Mouse (Mus musculus) MEL (cell line): ENCODE measurements around the gene Mospd3. TPM values are rescaled to one million over a fixed set of nuclear protein-coding genes. Genes with fewer than 3 reads are reported as not detected.

Experiments used
- DNase-seq: peaks from one replicate; pipeline ENCODE4 v3.0.0; 2011; ENCODE audit warnings: low read depth, low spot score
- H3K27ac ChIP-seq: 2 replicates; pipeline ENCODE4 v1.5.1; 2012; ENCODE audit warnings: low read depth, mild to moderate bottlenecking, control low read depth, low read length, moderate library complexity; ENCODE audit not compliant: control insufficient read depth
- H3K27me3 ChIP-seq, 2 experiments: fragments of 150-350 bp in 1 of 2; sonication (generic) in 1 of 2; 2 replicates each; pipeline ENCODE4 v1.6.1; 2012; ENCODE audit warnings: low read length in 2 of 2, mild to moderate bottlenecking in 2 of 2, improper control_type of control experiment in 1 of 2, moderate library complexity in 1 of 2; ENCODE audit not compliant: insufficient read depth in 2 of 2, control insufficient read depth in 1 of 2
- H3K36me3 ChIP-seq, 2 experiments: 2 replicates each; pipeline ENCODE4 v1.6.1; 2012 to 2014; ENCODE audit warnings: low read length in 2 of 2, improper control_type of control experiment in 1 of 2, inconsistent platforms in 1 of 2, mild to moderate bottlenecking in 1 of 2; ENCODE audit not compliant: insufficient read depth in 2 of 2, control insufficient read depth in 1 of 2
- H3K4me1 ChIP-seq, 2 experiments: fragments of 150-350 bp in 1 of 2; sonication (generic) in 1 of 2; 2 replicates each; pipeline ENCODE4 v1.6.1; 2012; ENCODE audit warnings: low read length in 2 of 2, improper control_type of control experiment in 1 of 2, mild to moderate bottlenecking in 1 of 2; ENCODE audit not compliant: insufficient read depth in 2 of 2, control insufficient read depth in 1 of 2
- H3K4me3 ChIP-seq, 2 experiments: fragments of 150-350 bp in 1 of 2; sonication (generic) in 1 of 2; 2 replicates each; pipeline ENCODE4 v1.5.1; 2012; ENCODE audit warnings: low read depth in 2 of 2, low read length in 2 of 2, mild to moderate bottlenecking in 2 of 2, moderate library complexity in 2 of 2, control low read depth in 1 of 2, improper control_type of control experiment in 1 of 2; ENCODE audit not compliant: control insufficient read depth in 1 of 2, insufficient read depth in 1 of 2
- H3K79me2 ChIP-seq: 2 replicates; pipeline ENCODE4 v1.6.1; 2012; ENCODE audit warnings: mild to moderate bottlenecking, low read length, moderate library complexity; ENCODE audit not compliant: control insufficient read depth, poor library complexity, insufficient read depth
- H3K9ac ChIP-seq: 2 replicates; pipeline ENCODE4 v1.6.1; 2012; ENCODE audit warnings: low read depth, mild to moderate bottlenecking, control low read depth, low read length, moderate library complexity; ENCODE audit not compliant: control insufficient read depth, poor library complexity, severe bottlenecking
- H3K9me3 ChIP-seq: fragments of 150-350 bp; sonication (generic); replicated peaks from 2 replicates; pipeline ENCODE4 v1.6.1; 2012; ENCODE audit warnings: mild to moderate bottlenecking, low read length, improper control_type of control experiment, moderate library complexity; ENCODE audit not compliant: insufficient read depth
- CHD1 ChIP-seq: IDR thresholded peaks from 2 replicates; pipeline ENCODE4 v1.6.1; 2012; ENCODE audit warnings: low read depth, mild to moderate bottlenecking, inconsistent platforms, low read length, improper control_type of control experiment
- CHD2 ChIP-seq: IDR thresholded peaks from 2 replicates; pipeline ENCODE4 v1.6.1; 2011; ENCODE audit warnings: low read length, improper control_type of control experiment
- E2F4 ChIP-seq: IDR thresholded peaks from 2 replicates; pipeline ENCODE4 v1.6.1; 2011; ENCODE audit warnings: low read depth, low read length, improper control_type of control experiment, borderline replicate concordance
- ELF1 ChIP-seq: IDR thresholded peaks from 2 replicates; pipeline ENCODE4 v1.6.1; 2014; ENCODE audit warnings: low read depth, mild to moderate bottlenecking, inconsistent platforms, low read length, improper control_type of control experiment, moderate library complexity
- EP300 ChIP-seq, 2 experiments: IDR thresholded peaks; 2 replicates each; pipeline ENCODE4 v1.6.1; 2011; ENCODE audit warnings: improper control_type of control experiment in 2 of 2, low read length in 2 of 2, low read depth in 1 of 2, mild to moderate bottlenecking in 1 of 2
- ETS1 ChIP-seq: IDR thresholded peaks from 2 replicates; pipeline ENCODE4 v1.6.1; 2012; ENCODE audit warnings: low read depth, mild to moderate bottlenecking, inconsistent platforms, low read length, improper control_type of control experiment, moderate library complexity
- GABPA ChIP-seq: IDR thresholded peaks from 2 replicates; pipeline ENCODE4 v1.6.1; 2012; ENCODE audit warnings: low read depth, mild to moderate bottlenecking, inconsistent platforms, low read length, improper control_type of control experiment, moderate library complexity
- GATA1 ChIP-seq: IDR thresholded peaks from 2 replicates; pipeline ENCODE4 v1.6.1; 2011; ENCODE audit warnings: low read depth, low read length, improper control_type of control experiment
- HCFC1 ChIP-seq: IDR thresholded peaks from 2 replicates; pipeline ENCODE4 v1.6.1; 2012; ENCODE audit warnings: low read depth, mild to moderate bottlenecking, inconsistent platforms, low read length, improper control_type of control experiment, moderate library complexity
- JUND ChIP-seq: IDR thresholded peaks from 2 replicates; pipeline ENCODE4 v1.6.1; 2011; ENCODE audit warnings: low read depth, mild to moderate bottlenecking, improper control_type of control experiment, low read length
- KAT2A ChIP-seq: conservative IDR thresholded peaks from 2 replicates; pipeline ENCODE4 v1.6.1; 2012; ENCODE audit warnings: low read depth, low read length, improper control_type of control experiment, inconsistent platforms
- MAX ChIP-seq: IDR thresholded peaks from 2 replicates; pipeline ENCODE4 v1.6.1; 2011; ENCODE audit warnings: low read length, improper control_type of control experiment
- MAZ ChIP-seq: IDR thresholded peaks from 2 replicates; pipeline ENCODE4 v1.6.1; 2012; ENCODE audit warnings: low read depth, mild to moderate bottlenecking, inconsistent platforms, low read length, improper control_type of control experiment
- MEF2A ChIP-seq: IDR thresholded peaks from 2 replicates; pipeline ENCODE4 v1.6.1; 2014; ENCODE audit warnings: low read depth, mild to moderate bottlenecking, inconsistent platforms, low read length, improper control_type of control experiment; ENCODE audit not compliant: poor library complexity, insufficient replicate concordance, severe bottlenecking; ENCODE audit errors: extremely low read depth
- MXI1 ChIP-seq: IDR thresholded peaks from 2 replicates; pipeline ENCODE4 v1.6.1; 2011; ENCODE audit warnings: mild to moderate bottlenecking, low read depth, low read length, improper control_type of control experiment
- NRF1 ChIP-seq: IDR thresholded peaks from 2 replicates; pipeline ENCODE4 v1.6.1; 2014; ENCODE audit warnings: low read depth, mild to moderate bottlenecking, inconsistent platforms, low read length, improper control_type of control experiment, moderate library complexity; ENCODE audit not compliant: poor library complexity, insufficient read depth, severe bottlenecking
- POLR2A ChIP-seq, 2 experiments: IDR thresholded peaks; 2 replicates each; pipeline ENCODE4 v1.6.1; 2011 to 2012; ENCODE audit warnings: low read length in 2 of 2, mild to moderate bottlenecking in 2 of 2, control low read depth in 1 of 2, improper control_type of control experiment in 1 of 2, low read depth in 1 of 2, moderate library complexity in 1 of 2; ENCODE audit not compliant: control insufficient read depth in 1 of 2, insufficient read depth in 1 of 2, poor library complexity in 1 of 2
- RAD21 ChIP-seq: IDR thresholded peaks from 2 replicates; pipeline ENCODE4 v1.6.1; 2011; ENCODE audit warnings: mild to moderate bottlenecking, low read depth, low read length, improper control_type of control experiment
- TAL1 ChIP-seq: IDR thresholded peaks from 2 replicates; pipeline ENCODE4 v1.6.1; 2012; ENCODE audit warnings: mild to moderate bottlenecking, inconsistent platforms, low read length, moderate library complexity, mixed read lengths
- TCF12 ChIP-seq: IDR thresholded peaks from 2 replicates; pipeline ENCODE4 v1.6.1; 2014; ENCODE audit warnings: low read depth, mild to moderate bottlenecking, inconsistent platforms, low read length, improper control_type of control experiment, moderate library complexity
- USF1 ChIP-seq: IDR thresholded peaks from 2 replicates; pipeline ENCODE4 v1.6.1; 2014; ENCODE audit warnings: low read depth, mild to moderate bottlenecking, inconsistent platforms, low read length, improper control_type of control experiment, moderate library complexity
- USF2 ChIP-seq, 2 experiments: IDR thresholded peaks; 2 replicates each; pipeline ENCODE4 v1.6.1; 2011 to 2012; ENCODE audit warnings: improper control_type of control experiment in 2 of 2, low read length in 2 of 2, borderline replicate concordance in 1 of 2, inconsistent platforms in 1 of 2, low read depth in 1 of 2, mild to moderate bottlenecking in 1 of 2; ENCODE audit not compliant: insufficient read depth in 1 of 2
- ZC3H11A ChIP-seq: IDR thresholded peaks from 2 replicates; pipeline ENCODE4 v1.6.1; 2012; ENCODE audit warnings: low read depth, mild to moderate bottlenecking, inconsistent platforms, low read length, improper control_type of control experiment
- ZNF384 ChIP-seq: IDR thresholded peaks from 2 replicates; pipeline ENCODE4 v1.6.1; 2012; ENCODE audit warnings: low read depth, mild to moderate bottlenecking, inconsistent platforms, low read length, improper control_type of control experiment
- polyA plus RNA-seq, 2 experiments: library from polyadenylated mRNA; stranded (reverse) in 1 of 2; unstranded in 1 of 2; fragments of >175 nt in 1 of 2; fragments of >200 nt in 1 of 2; gene quantifications; 2 replicates each; pipeline versions ENCODE4 v1.2.1 to v1.2.4; 2012; ENCODE audit warnings: low replicate concordance in 2 of 2, low read depth in 1 of 2; ENCODE audit not compliant: insufficient read length in 2 of 2, insufficient read depth in 1 of 2, missing spikeins in 1 of 2
- total RNA-seq: library from RNA; depleted of rRNA; stranded (reverse); fragments of 300-350 nt; gene quantifications from 2 replicates; pipeline ENCODE4 v1.2.3, GENCODE M21; 2012

The Mospd3 gene
- total and polyA plus RNA-seq, 3 experiments, result 12.4 to 144 TPM; not detected in 1

DNA sequence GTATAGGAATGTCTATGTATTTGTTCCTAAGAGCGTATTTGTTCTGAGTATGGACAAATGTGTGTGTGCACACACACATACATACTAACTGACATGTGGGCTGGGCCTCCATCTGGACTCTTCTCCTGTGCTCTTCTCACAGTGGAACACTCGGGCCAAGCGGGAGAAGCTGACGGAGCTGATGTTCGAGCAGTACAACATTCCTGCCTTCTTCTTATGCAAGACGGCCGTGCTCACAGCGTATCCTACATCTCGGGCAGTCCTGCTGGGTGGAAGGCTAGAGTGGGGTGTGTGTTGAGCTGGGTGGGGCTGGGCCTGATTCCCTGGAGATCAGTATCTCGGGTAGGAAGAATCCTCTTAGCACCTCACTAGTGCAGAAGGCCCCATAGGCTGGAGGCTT lies 37.9 kb downstream of the Mospd3 start:
- no peak overlapping the region for H3K27ac ChIP-seq
- H3K4me3 ChIP-seq, result no peak overlapping the region
- H3K9ac ChIP-seq, result no peak overlapping the region
- peaks cover 11 to 29% of the 10 kb centered on the region in 2 experiments for H3K27me3 ChIP-seq
- no peaks in the 10 kb centered on the region for H3K79me2 ChIP-seq
- no peak for DNase-seq
- no peaks in the 10 kb centered on the region for H3K9me3 ChIP-seq
- TF ChIP-seq RAD21, result no peak
- no peak for TF ChIP-seq CHD1
- TF ChIP-seq E2F4, result no peak
- no peak for TF ChIP-seq CHD2
- no peak for TF ChIP-seq NRF1
- no peak for TF ChIP-seq USF1
- no peak for TF ChIP-seq TCF12
- TF ChIP-seq GABPA, result no peak
- TF ChIP-seq POLR2A (IDR thresholded peaks at IDR 0.05; ENCODE audit: control insufficient read depth in 1 of 2, insufficient read depth in 1 of 2, low read depth in 1 of 2, low read length in 2 of 2, poor library complexity in 1 of 2), result no peak
- TF ChIP-seq ZC3H11A, result no peak
- TF ChIP-seq JUND, result no peak
- no peak for TF ChIP-seq MAX
- TF ChIP-seq MEF2A, result no peak
- no peaks in the 10 kb centered on the region for H3K36me3 ChIP-seq
- no peaks in the 10 kb centered on the region for H3K4me1 ChIP-seq

DNA sequence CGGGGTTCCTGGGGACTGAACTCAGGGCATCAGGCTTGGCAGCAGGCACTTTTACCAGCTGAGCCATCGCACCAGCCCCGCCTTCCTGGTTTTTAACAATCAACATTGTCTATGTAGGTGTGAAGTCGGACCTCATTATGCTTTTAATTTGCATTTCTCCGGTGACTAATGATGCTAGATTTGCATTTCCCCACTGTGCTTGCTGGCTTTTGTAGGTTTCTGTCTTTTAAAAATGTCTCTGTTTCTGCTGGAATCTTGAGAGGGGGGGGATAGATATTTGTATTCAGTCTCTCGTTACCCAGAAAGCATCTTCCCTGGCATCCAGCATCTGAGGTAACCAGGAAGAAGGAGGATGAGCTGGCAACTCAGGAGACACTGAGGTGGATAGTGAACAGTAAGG lies 39.3 kb downstream of the Mospd3 start:
- no peaks in the 10 kb centered on the region for H3K79me2 ChIP-seq
- no peak for DNase-seq
- H3K27ac ChIP-seq, result no peak overlapping the region
- peaks cover 11 to 36% of the 10 kb centered on the region in 2 experiments for H3K27me3 ChIP-seq
- no peaks in the 10 kb centered on the region for H3K36me3 ChIP-seq
- H3K4me1 ChIP-seq, result no peaks in the 10 kb centered on the region
- no peak overlapping the region for H3K9ac ChIP-seq
- no peak overlapping the region for H3K4me3 ChIP-seq
- TF ChIP-seq ETS1 (no peak), KAT2A (no peak), TCF12 (no peak), E2F4 (no peak), HCFC1 (no peak), ZNF384 (no peak), EP300 (IDR thresholded peaks at IDR 0.05; ENCODE audit: low read depth in 1 of 2, low read length in 2 of 2) (no peak), JUND (no peak), GATA1 (no peak), GABPA (no peak), MAZ (no peak), MAX (no peak), CHD1 (no peak), RAD21 (no peak), ELF1 (no peak), TAL1 (no peak), MXI1 (no peak), MEF2A (no peak), USF2 (IDR thresholded peaks at IDR 0.05; ENCODE audit: borderline replicate concordance in 1 of 2, insufficient read depth in 1 of 2, low read depth in 1 of 2, low read length in 2 of 2) (no peak)
- no peaks in the 10 kb centered on the region for H3K9me3 ChIP-seq
